Mouse (Mus musculus) heart, embryonic 10.5 days (tissue): ENCODE measurements around the gene Pdyn. TPM values are rescaled to one million over a fixed set of nuclear protein-coding genes. Genes with fewer than 3 reads are reported as not detected.
A peak's percentile ranks its signal among the peaks of the same experiment; 100 is the strongest.

Source experiments
- DNase-seq: peaks from one replicate; pipeline ENCODE4 v3.0.0-alpha.2; 2017; ENCODE audit warnings: low spot score
- H3K27ac ChIP-seq: fragments of 300-500 bp; sonication (generic); 2 replicates; pipeline ENCODE4 v1.5.1; 2016; ENCODE audit warnings: mild to moderate bottlenecking
- H3K27me3 ChIP-seq: fragments of 300-500 bp; sonication (generic); 2 replicates; pipeline ENCODE4 v1.6.1; 2016; ENCODE audit warnings: mild to moderate bottlenecking; ENCODE audit not compliant: poor library complexity, insufficient read depth, severe bottlenecking
- H3K36me3 ChIP-seq: fragments of 300-500 bp; sonication (generic); 2 replicates; pipeline ENCODE4 v1.6.1; 2016; ENCODE audit warnings: mild to moderate bottlenecking, moderate library complexity
- H3K4me1 ChIP-seq: fragments of 300-500 bp; sonication (generic); 2 replicates; pipeline ENCODE4 v1.6.1; 2016; ENCODE audit warnings: mild to moderate bottlenecking
- H3K4me3 ChIP-seq: fragments of 300-500 bp; sonication (generic); 2 replicates; pipeline ENCODE4 v1.5.1; 2016; ENCODE audit warnings: mild to moderate bottlenecking, moderate library complexity
- H3K9me3 ChIP-seq: fragments of 300-500 bp; sonication (generic); 2 replicates; pipeline ENCODE4 v1.6.1; 2016; ENCODE audit warnings: mild to moderate bottlenecking, moderate library complexity
- WGBS: fragments of 180-500 bp; shearing (Covaris S2); methylation state at CpG from one replicate; pipeline ENCODE4 v1.1.7; 2016; 5-methylcytosine and 5-hydroxymethylcytosine counted together
- polyA plus RNA-seq: library from polyadenylated mRNA; unstranded; fragments of >200 nt; fragmentation: Nextera tagmentation; extraction: Ambion mirVana; gene quantifications from 2 replicates; pipeline ENCODE4 v1.2.1, GENCODE M21; 2016

Pdyn gene
- 0.10 and 0.18 TPM in 2 replicates for polyA plus RNA-seq

- WGBS: 9% methylated on average over 20 of the region's 20 CpGs
- no peak for DNase-seq
These were observed at the start of gene Pdyn for GRCm38 (mm10) chr2:129699484-129700158. Gene Pdyn, minus strand, starts transcription at chr2:129699844.

GRCm38 (mm10) chr2:129742016-129742415 lies 42.4 kb upstream of the Pdyn start:
- no peak for DNase-seq
- no peaks in the 10 kb centered on the region for H3K27me3 ChIP-seq
- no peak overlapping the region for H3K4me3 ChIP-seq
- no peaks in the 10 kb centered on the region for H3K36me3 ChIP-seq
- 83% methylated on average over 7 of the region's 7 CpGs for WGBS
- H3K9me3 ChIP-seq: no peaks in the 10 kb centered on the region
- H3K4me1 ChIP-seq: no peaks in the 10 kb centered on the region; the same call in 1 of the 2 replicates
- H3K27ac ChIP-seq: no peak overlapping the region

More at GRCm38 (mm10) chr2:129699484-129700158, at the start of gene Pdyn:
- Histone ChIP-seq H3K36me3 (no peaks in the 10 kb centered on the region), H3K4me3 (peak within 1 kb of the TSS; percentile 43), H3K9me3 (no peaks in the 10 kb centered on the region), H3K27ac (no peak within 1 kb of the TSS), H3K4me1 (peaks cover 17% of the 10 kb centered on the region), H3K27me3 (peaks cover 56% of the 10 kb centered on the region)

GRCm38 (mm10) chr2:129740515-129740914 lies 40.9 kb upstream of the Pdyn start:
- Histone ChIP-seq H3K36me3 (no peaks in the 10 kb centered on the region), H3K27ac (no peak overlapping the region), H3K4me3 (no peak overlapping the region), H3K4me1 (no peaks in the 10 kb centered on the region; the same call in 1 of the 2 replicates), H3K27me3 (no peaks in the 10 kb centered on the region), H3K9me3 (no peaks in the 10 kb centered on the region)
- DNase-seq: no peak
- 72% methylated on average over 3 of the region's 3 CpGs for WGBS

GRCm38 (mm10) chr2:129734031-129734430 lies 34.4 kb upstream of the Pdyn start:
- 61% methylated on average over 8 of the region's 8 CpGs for WGBS
- H3K27me3 ChIP-seq: no peaks in the 10 kb centered on the region
- no peaks in the 10 kb centered on the region for H3K36me3 ChIP-seq
- no peak for DNase-seq
- no peak overlapping the region for H3K4me3 ChIP-seq
- H3K27ac ChIP-seq: no peak overlapping the region
- H3K4me1 ChIP-seq: no peaks in the 10 kb centered on the region
- H3K9me3 ChIP-seq: no peaks in the 10 kb centered on the region

- H3K4me1 ChIP-seq: no peaks in the 10 kb centered on the region
- no peaks in the 10 kb centered on the region for H3K9me3 ChIP-seq
- WGBS: 69% methylated on average over 1 of the region's 1 CpGs
- no peak overlapping the region for H3K27ac ChIP-seq
- H3K4me3 ChIP-seq: no peak overlapping the region
- H3K27me3 ChIP-seq: no peaks in the 10 kb centered on the region
- no peaks in the 10 kb centered on the region for H3K36me3 ChIP-seq
- no peak for DNase-seq
These were observed 30.0 kb upstream of the Pdyn start for GRCm38 (mm10) chr2:129729681-129730080.

- Histone ChIP-seq H3K36me3 (no peaks in the 10 kb centered on the region), H3K4me3 (no peak overlapping the region), H3K27me3 (no peaks in the 10 kb centered on the region; the same call in 1 of the 2 replicates), H3K4me1 (no peaks in the 10 kb centered on the region), H3K27ac (no peak overlapping the region), H3K9me3 (no peaks in the 10 kb centered on the region; the same call in 1 of the 2 replicates)
- DNase-seq: no peak
- WGBS: 17% methylated on average over 10 of the region's 10 CpGs
These were observed 16.0 kb upstream of the Pdyn start for GRCm38 (mm10) chr2:129715671-129716070.

- Histone ChIP-seq H3K4me1 (no peaks in the 10 kb centered on the region), H3K27me3 (no peaks in the 10 kb centered on the region; the same call in 1 of the 2 replicates), H3K36me3 (no peaks in the 10 kb centered on the region), H3K9me3 (no peaks in the 10 kb centered on the region), H3K27ac (no peak overlapping the region), H3K4me3 (no peak overlapping the region)
- DNase-seq: no peak
- 65% methylated on average over 5 of the region's 5 CpGs for WGBS
These were observed 13.4 kb upstream of the Pdyn start for GRCm38 (mm10) chr2:129713026-129713544.

- 9% methylated on average over 4 of the region's 4 CpGs for WGBS
- H3K36me3 ChIP-seq: no peaks in the 10 kb centered on the region
- no peak overlapping the region for H3K27ac ChIP-seq
- no peaks in the 10 kb centered on the region for H3K9me3 ChIP-seq
- H3K27me3 ChIP-seq: peaks cover 64% of the 10 kb centered on the region
- DNase-seq: peak; percentile 82
- no peak overlapping the region for H3K4me3 ChIP-seq
- H3K4me1 ChIP-seq: peaks cover 17% of the 10 kb centered on the region
These were observed 3.6 kb downstream of the Pdyn start for GRCm38 (mm10) chr2:129696059-129696458.

- DNase-seq: no peak
- Histone ChIP-seq H3K27ac (no peak overlapping the region), H3K4me1 (peaks cover 20% of the 10 kb centered on the region), H3K36me3 (no peaks in the 10 kb centered on the region), H3K4me3 (no peak overlapping the region), H3K9me3 (no peaks in the 10 kb centered on the region), H3K27me3 (peaks cover 51% of the 10 kb centered on the region)
- 46% methylated on average over 6 of the region's 6 CpGs for WGBS
These were observed 5.3 kb downstream of the Pdyn start for GRCm38 (mm10) chr2:129694303-129694702.

GRCm38 (mm10) chr2:129692694-129693093 lies 7.0 kb downstream of the Pdyn start:
- H3K9me3 ChIP-seq: no peaks in the 10 kb centered on the region
- 80% methylated on average over 8 of the region's 8 CpGs for WGBS
- H3K4me3 ChIP-seq: no peak overlapping the region
- peaks cover 50% of the 10 kb centered on the region for H3K27me3 ChIP-seq
- DNase-seq: no peak
- no peaks in the 10 kb centered on the region for H3K36me3 ChIP-seq
- no peak overlapping the region for H3K27ac ChIP-seq
- peaks cover 17% of the 10 kb centered on the region for H3K4me1 ChIP-seq

GRCm38 (mm10) chr2:129689694-129690093 lies 9.9 kb downstream of the Pdyn start:
- Histone ChIP-seq H3K4me3 (no peak overlapping the region), H3K36me3 (no peaks in the 10 kb centered on the region), H3K27ac (no peak overlapping the region), H3K9me3 (no peaks in the 10 kb centered on the region), H3K27me3 (peaks cover 42% of the 10 kb centered on the region), H3K4me1 (peaks cover 13% of the 10 kb centered on the region)
- no peak for DNase-seq
- WGBS: 65% methylated on average over 7 of the region's 7 CpGs

- 89% methylated on average over 28 of the region's 28 CpGs for WGBS
- H3K9me3 ChIP-seq: no peaks in the 10 kb centered on the region
- H3K4me1 ChIP-seq: peaks cover 13% of the 10 kb centered on the region
- DNase-seq: peak; percentile 69
- H3K36me3 ChIP-seq: no peaks in the 10 kb centered on the region
- no peak overlapping the region for H3K4me3 ChIP-seq
- no peak overlapping the region for H3K27ac ChIP-seq
- peaks cover 37% of the 10 kb centered on the region for H3K27me3 ChIP-seq
These were observed 11.5 kb downstream of the Pdyn start for GRCm38 (mm10) chr2:129688036-129688625.

GRCm38 (mm10) chr2:129686908-129687307 lies 12.7 kb downstream of the Pdyn start:
- Histone ChIP-seq H3K27me3 (peaks cover 26% of the 10 kb centered on the region), H3K4me1 (peaks cover 13% of the 10 kb centered on the region), H3K36me3 (no peaks in the 10 kb centered on the region), H3K4me3 (no peak overlapping the region), H3K9me3 (no peaks in the 10 kb centered on the region), H3K27ac (no peak overlapping the region)
- no peak for DNase-seq
- WGBS: 50% methylated on average over 10 of the region's 10 CpGs
